Mouse (Mus musculus): ENCODE measurements around the gene Hist1h3f.

Hist1h3f gene

DNA sequence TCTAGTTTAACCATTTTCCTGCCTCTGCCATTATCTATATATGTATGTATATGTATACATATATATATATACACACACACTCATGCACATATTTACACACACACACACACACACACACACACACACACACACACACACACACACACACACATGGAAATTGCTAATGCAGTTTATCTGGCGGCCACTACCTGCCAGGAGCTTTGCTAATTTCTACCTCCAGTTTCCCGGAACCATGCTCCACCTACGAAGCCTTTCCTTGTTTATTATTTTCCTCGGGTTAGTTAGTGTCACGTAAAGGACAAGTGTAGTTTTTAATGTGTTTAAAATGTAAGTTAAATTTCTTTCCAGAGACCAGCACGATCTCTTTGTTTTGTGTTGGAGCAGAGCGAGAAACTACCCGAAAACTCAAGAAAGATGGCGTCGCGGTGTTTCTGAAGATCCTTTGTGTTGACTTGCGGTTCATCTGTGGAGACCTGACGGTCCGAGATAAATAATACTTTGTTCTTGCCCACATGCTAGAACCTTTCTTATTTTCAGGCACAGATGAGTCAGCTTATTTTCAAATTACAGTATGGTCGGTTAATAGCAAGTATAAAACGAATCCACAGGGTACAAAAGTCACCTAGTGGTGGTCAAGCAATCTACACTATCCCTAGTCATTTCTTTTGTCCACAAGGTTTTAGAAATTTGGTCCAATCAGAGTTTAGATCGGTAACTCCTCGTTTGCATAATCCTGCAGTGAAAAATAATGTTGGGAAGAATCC, 19.0 kb downstream of the Hist1h3f start:
- DNase-seq (ENCODE audit: low read depth) = peak; percentile 73

- DNase-seq (ENCODE audit: low read depth) = no peak
Measured at GRCm38 (mm10) chr13:23564482-23564881, 20.6 kb downstream of the Hist1h3f start.

DNA sequence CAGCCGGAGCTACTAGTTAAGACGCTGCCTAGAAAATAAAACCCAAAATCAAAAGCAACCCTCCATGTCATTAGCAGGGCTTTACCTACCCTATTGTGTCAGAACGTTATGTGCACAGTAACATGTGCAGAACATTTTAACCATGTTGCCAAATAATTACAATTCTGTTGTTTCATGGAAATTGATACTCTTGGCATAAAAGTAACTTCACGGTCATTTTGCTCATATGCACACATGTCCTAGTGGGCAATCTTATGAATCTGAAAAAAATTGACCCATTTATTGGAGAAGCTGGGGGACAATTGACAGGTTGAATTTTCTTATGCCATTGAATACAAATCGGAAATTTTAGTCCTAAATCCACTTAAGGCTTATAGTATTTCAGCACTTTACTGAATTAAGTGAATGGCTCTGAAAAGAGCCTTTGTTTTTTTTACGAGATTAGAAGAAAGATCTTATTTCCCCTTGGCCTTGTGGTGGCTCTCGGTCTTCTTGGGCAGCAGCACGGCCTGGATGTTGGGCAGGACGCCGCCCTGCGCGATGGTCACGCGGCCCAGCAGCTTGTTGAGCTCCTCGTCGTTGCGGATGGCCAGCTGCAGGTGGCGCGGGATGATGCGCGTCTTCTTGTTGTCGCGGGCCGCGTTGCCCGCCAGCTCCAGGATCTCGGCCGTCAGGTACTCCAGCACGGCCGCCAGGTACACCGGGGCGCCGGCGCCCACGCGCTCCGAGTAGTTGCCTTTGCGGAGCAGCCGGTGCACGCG, 26.6 kb downstream of the Hist1h3f start:
- peak; percentile 52 for DNase-seq (ENCODE audit: low read depth)

GRCm38 (mm10) chr13:23571022-23571503, 27.2 kb downstream of the Hist1h3f start, which contains the start of the genes Hist1h2ae and Hist1h2bg:
Gene Hist1h2ae (minus strand): TSS chr13:23571220.
Gene Hist1h2bg (plus strand): TSS chr13:23571396.
- peak; percentile 91 for DNase-seq (ENCODE audit: low read depth)

- DNase-seq (ENCODE audit: low read depth) = peak; percentile 51
Measured at GRCm38 (mm10) chr13:23571504-23572217, 27.8 kb downstream of the Hist1h3f start.

- DNase-seq (ENCODE audit: low read depth) = no peak
Measured at GRCm38 (mm10) chr13:23572218-23573033, 28.6 kb downstream of the Hist1h3f start.

DNA sequence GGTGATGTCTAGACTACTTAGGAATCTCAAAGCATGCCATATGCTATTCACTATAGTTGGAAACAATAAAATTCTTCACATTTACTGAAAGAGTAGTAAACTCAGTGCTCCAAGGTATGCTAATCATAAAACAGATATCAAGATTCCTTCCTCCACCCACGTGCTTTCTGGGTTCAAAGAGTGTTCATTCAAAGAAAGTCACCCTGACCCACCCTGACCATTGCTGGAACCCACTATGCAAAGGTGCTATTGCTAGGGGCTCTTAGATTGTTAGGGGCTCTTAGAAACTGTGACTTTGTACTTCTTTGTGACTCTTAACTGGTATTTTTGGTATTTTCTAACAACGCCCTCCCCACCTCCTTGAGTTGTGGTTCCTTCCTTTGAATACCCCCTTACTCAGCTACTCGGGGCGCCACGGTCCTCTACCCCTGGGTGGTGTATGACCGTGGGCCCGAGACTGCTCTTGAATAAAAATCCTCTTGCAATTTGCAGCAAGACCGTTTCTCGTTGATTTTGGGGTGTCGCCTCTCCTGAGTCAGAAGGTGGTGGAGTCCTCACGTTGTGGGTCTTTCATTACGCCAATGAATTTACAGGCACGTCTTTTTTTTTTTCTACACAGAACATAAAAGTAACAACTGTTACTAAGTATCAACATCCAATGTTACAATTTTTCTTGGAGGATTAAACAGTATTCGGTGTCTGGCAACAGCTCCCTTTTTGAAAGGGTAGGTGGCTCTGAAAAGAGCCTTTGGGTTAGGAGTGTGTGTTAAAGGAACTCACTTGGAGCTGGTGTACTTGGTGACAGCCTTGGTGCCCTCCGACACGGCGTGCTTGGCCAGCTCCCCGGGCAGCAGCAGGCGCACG, 29.4 kb downstream of the Hist1h3f start:
- peak; percentile 42 for DNase-seq (ENCODE audit: low read depth)

DNA sequence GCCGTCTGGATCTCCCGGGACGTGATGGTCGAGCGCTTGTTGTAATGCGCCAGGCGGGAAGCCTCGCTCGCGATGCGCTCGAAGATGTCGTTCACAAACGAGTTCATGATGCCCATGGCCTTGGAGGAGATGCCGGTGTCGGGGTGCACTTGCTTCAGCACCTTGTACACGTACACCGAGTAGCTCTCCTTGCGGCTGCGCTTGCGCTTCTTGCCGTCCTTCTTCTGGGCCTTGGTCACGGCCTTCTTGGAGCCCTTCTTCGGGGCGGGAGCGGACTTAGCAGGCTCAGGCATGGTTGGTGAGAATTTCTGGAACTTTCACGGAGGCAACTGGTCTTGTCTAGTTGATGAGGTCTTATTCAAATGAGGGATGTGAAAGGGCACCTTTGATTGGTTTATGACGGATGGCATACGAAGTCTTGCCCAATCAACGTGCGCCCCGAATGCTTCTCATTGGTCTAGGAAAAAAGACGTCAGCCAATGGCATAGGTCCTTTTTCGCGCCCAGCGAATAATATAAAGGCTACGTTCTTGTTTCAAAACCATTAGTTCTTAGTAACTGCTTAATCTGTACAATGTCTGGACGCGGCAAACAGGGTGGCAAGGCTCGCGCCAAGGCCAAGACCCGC, 30.2 kb downstream of the Hist1h3f start, which contains the start of the genes Hist1h2bf and Hist1h2ad:
Gene Hist1h2bf, minus strand, starts transcription at position 299 of the 627 bp plus-strand sequence.
Gene Hist1h2ad, plus strand, starts transcription at position 484 of the 627 bp plus-strand sequence.
- DNase-seq (ENCODE audit: low read depth) = peak; percentile 95

GRCm38 (mm10) chr13:23574546-23575170, 30.8 kb downstream of the Hist1h3f start:
- DNase-seq (ENCODE audit: low read depth) = peak; percentile 53

- DNase-seq (ENCODE audit: low read depth) = peak; percentile 71
Measured at GRCm38 (mm10) chr13:23575271-23575851, 31.5 kb downstream of the Hist1h3f start, which contains the start of gene Hist1h3d. Gene Hist1h3d (plus strand): TSS chr13:23575763.

GRCm38 (mm10) chr13:23575864-23576313, 32.0 kb downstream of the Hist1h3f start:
- peak; percentile 47 for DNase-seq (ENCODE audit: low read depth)

- no peak for DNase-seq (ENCODE audit: low read depth)
Measured at GRCm38 (mm10) chr13:23576351-23576881, 32.6 kb downstream of the Hist1h3f start.

DNA sequence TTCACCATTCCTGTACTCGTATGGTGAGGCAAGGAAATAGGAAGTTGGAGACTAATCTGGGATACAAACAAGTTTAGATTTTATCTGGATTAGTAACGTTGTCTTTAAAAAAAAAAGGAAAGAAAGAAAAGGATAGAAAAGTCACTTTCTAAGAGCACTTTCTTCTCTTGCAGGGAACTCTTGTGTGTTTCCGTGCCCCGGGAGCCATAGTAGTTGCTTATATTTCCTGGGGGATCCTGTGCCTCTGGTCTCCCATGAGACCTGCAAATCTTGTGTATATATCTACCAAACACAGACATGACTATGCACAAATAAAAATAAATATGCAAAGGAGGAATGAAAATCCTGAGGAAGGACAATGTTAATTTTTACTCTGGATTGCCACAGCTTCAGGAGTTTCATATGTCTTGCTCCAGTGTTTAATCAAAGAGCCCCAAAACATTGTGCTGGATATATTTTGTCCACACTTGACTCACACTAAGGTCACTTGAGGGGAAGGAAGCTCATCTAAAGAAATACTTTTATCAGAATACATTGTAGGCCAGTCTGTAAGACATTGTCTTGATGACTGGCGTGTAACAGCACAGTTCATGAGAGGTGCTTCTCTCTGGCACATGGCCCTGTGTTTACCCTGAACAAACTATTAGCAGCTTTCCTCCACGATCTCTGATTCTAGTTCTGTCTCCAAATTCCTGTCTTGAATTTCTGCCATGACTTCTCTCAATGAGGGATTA, 33.2 kb downstream of the Hist1h3f start:
- DNase-seq (ENCODE audit: low read depth) = no peak

DNA sequence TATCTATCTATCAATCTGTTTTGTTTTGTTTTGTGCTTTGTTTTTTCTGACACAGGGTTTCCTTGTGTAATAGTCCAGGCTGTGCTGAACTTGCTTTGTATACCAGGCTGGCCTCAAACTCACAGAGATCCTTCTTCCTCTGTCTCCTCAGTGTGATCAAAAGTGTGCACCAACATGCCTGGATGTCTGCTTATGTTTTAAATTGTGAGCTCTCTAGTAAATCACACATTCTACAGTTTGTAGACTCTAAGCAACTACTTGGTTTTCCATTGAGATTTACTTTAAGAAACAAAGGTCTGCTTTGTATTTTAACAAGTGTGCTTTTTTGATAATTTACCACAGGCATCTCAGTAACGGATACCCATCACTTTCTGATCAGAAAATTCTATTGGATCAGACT, 34.0 kb downstream of the Hist1h3f start:
- no peak for DNase-seq (ENCODE audit: low read depth)

GRCm38 (mm10) chr13:23581408-23582218, 37.8 kb downstream of the Hist1h3f start, which contains the start of gene Hist1h4d:
Gene Hist1h4d (plus strand): TSS chr13:23581598.
- peak; percentile 96 for DNase-seq (ENCODE audit: low read depth)

- DNase-seq (ENCODE audit: low read depth) = no peak
Measured at GRCm38 (mm10) chr13:23582219-23583056, 38.6 kb downstream of the Hist1h3f start.

Measured in naive thymus-derived CD4-positive, alpha-beta T cell, adult 2 months (primary cell).